Mouse (Mus musculus): ENCODE measurements around the gene Sertad2. TPM values are rescaled to one million over a fixed set of nuclear protein-coding genes. Genes with fewer than 3 reads are reported as not detected.

Sertad2 gene
- polyA plus RNA-seq (2012; rRNA removed) = 15.4 and 17.4 TPM in 2 replicates

DNA sequence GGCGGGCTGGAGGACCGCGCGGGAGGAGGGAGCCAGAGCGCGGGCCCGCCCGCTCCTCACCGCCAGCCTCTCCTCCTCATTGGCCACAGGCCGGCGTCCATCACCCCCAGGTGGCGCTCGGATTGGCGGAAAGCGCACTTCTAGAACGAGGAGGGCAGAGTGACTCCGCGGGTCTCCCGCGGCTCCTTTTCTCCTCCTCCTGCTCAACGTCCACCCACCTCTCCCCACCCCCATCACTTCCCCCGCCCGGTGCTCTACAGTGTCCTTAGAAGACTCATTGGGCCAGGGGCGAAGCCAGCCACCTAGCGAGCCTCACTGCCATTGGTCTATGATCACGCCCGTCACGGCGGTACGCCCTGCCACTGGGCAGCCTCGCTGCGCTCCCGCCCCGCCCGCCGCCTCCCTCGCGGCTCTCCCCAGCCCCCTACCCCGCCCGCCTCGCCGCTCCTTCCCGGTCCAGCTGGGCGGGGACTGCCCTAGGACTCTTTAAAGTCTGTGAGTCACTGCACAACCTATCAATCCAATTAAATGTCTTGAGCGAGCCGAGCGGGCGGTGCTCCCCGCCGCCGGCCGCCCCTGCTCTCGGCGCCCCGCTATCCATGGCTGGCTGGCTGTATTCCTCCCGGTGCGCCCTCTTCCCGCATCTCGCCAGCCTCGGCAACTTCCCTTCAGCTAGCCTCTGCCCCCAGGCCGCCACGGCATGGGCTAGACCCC is at the start of gene Sertad2:
TSS of gene Sertad2 (plus strand) at position 515 of the 714 bp plus-strand sequence.
- peak within 1 kb of the TSS; percentile 70 for H3K27ac ChIP-seq (ENCODE audit: insufficient read depth, low read length)
- TF ChIP-seq CTCF (IDR thresholded peaks at IDR 0.05; ENCODE audit: extremely low read depth, insufficient read depth, low read length) (no peak), POLR2A (IDR thresholded peaks at IDR 0.05; ENCODE audit: extremely low read depth, insufficient read depth, low read length) (peak; percentile 74)
- H3K4me3 ChIP-seq (ENCODE audit: insufficient read depth, low read length) = peak within 1 kb of the TSS; percentile 64
- peaks cover 3% of the 10 kb centered on the region; the same call in 1 of the 2 replicates for H3K4me1 ChIP-seq (ENCODE audit: control insufficient read depth, insufficient read depth, low read length)

DNA sequence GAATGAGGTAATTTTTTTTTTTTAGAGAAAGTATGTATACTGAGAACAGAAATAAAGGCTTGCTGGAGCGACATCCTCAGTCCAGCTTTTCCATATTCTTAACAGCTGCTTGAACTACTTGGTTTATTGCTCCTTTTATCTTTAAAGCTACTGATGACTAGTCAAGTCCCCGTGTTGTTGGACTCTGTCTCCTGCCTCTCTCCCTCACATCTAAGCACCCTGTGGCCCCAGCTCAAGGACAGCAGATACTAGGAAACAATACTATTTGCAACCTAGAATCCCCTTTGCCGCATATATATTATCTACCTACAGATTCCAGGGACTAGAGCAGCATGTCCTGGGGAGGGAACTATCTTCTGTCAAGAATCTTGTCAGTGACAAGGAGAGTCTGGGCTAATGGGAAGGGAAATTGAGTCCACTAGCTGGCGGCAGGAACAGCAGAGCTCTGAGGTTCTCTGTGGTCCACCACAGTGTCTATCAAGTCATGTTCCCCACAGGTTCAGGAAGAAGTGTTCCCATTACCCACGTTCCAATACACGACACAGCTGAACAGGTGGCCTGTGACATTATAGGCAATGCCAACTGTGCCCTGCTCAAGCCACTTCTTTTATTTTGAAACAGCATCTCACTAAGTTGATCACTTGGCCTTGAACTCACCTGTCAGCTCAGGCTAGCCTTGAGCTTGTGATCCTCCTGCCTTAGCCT is 49.0 kb upstream of the Sertad2 start:
- Histone ChIP-seq H3K4me3 (ENCODE audit: insufficient read depth, low read length) (no peak overlapping the region), H3K27ac (ENCODE audit: insufficient read depth, low read length) (no peak overlapping the region), H3K4me1 (ENCODE audit: control insufficient read depth, insufficient read depth, low read length) (no peaks in the 10 kb centered on the region)
- no peak for TF ChIP-seq CTCF (IDR thresholded peaks at IDR 0.05; ENCODE audit: extremely low read depth, insufficient read depth, low read length)
- no peak for TF ChIP-seq POLR2A (IDR thresholded peaks at IDR 0.05; ENCODE audit: extremely low read depth, insufficient read depth, low read length)

DNA sequence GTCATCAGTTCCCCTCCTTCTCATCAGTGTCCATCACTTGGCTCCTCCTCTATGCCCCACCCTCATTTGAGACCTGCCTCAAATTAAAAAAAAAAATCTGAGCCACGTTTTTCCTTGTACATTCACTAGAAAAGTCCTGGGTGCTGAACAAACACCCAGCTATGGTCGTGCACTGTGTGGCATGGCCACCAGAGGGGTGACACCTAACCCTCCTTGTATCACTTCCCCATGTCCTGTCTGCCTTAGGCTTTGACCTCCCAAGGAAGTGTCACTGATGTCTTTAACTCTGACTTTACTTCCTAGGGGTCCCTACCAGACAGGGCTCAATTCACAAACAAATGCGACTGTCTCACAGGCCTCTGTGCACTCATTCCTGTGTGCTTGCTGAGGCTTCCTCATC is 42.5 kb upstream of the Sertad2 start:
- no peaks in the 10 kb centered on the region for H3K4me1 ChIP-seq (ENCODE audit: control insufficient read depth, insufficient read depth, low read length)
- TF ChIP-seq POLR2A (IDR thresholded peaks at IDR 0.05; ENCODE audit: extremely low read depth, insufficient read depth, low read length) (no peak), CTCF (IDR thresholded peaks at IDR 0.05; ENCODE audit: extremely low read depth, insufficient read depth, low read length) (no peak)
- H3K4me3 ChIP-seq (ENCODE audit: insufficient read depth, low read length) = no peak overlapping the region
- H3K27ac ChIP-seq (ENCODE audit: insufficient read depth, low read length) = no peak overlapping the region

DNA sequence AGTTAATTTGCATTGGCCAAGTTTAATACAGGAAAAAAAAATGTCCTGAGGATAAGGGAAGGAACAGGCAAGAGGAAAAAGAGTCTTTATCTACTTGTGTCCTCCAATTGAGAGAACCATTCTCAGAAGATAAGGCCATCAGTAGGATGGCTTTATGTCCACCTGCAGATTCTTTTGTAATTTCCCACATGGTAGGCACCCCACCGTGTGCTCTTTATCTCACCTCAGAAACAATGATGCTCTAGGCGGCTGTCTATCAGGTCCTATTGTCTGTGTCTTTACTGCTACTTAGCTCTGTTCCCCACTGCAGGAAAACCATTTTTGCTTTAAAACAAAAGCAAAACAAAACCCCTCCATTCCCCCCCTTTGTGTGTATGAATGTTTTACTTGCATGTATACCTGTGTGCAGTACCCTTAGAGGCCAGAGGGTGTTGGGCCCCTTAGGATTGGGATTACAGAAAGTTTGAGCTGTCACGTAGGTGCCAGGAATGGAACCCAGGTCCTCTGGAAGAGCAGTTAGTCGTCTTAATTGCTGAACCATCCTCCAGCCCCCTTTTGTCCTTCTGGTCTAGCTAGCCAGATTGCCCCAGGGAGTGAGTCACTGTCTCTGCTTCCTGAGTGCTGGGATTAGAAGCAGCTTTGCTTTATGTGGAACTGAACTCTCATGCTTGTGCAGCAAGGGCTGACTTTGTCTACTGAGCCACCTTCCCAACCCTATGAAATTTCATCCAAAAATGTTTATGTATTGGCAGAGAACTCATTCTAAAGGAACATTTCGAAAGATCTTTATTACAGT is 41.7 kb upstream of the Sertad2 start:
- Histone ChIP-seq H3K4me1 (ENCODE audit: control insufficient read depth, insufficient read depth, low read length) (no peaks in the 10 kb centered on the region), H3K4me3 (ENCODE audit: insufficient read depth, low read length) (no peak overlapping the region), H3K27ac (ENCODE audit: insufficient read depth, low read length) (no peak overlapping the region)
- TF ChIP-seq CTCF (IDR thresholded peaks at IDR 0.05; ENCODE audit: extremely low read depth, insufficient read depth, low read length) (no peak), POLR2A (IDR thresholded peaks at IDR 0.05; ENCODE audit: extremely low read depth, insufficient read depth, low read length) (no peak)

DNA sequence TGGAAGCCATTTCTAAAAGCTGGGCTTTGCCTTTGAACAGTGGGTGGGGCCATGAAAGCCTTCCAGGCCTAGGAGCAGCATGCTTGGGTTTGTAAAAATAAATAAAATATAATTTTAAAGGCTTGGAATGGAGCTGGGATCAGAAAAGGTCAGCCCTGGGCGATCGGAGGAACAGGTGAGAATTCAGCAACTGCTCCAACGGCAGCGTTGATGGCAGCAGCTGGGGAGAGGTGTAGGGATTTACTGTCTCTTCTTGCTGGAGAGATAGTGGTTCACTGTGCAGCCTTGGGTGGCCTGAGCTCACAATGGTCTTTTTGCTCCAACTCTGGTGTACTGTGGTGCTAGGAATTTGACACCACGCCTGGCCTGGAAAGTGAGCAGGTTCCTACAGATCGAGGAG is 29.5 kb upstream of the Sertad2 start:
- no peak for TF ChIP-seq POLR2A (IDR thresholded peaks at IDR 0.05; ENCODE audit: extremely low read depth, insufficient read depth, low read length)
- TF ChIP-seq CTCF (IDR thresholded peaks at IDR 0.05; ENCODE audit: extremely low read depth, insufficient read depth, low read length) = no peak
- H3K27ac ChIP-seq (ENCODE audit: insufficient read depth, low read length) = no peak overlapping the region
- H3K4me3 ChIP-seq (ENCODE audit: insufficient read depth, low read length) = no peak overlapping the region
- no peaks in the 10 kb centered on the region for H3K4me1 ChIP-seq (ENCODE audit: control insufficient read depth, insufficient read depth, low read length)

DNA sequence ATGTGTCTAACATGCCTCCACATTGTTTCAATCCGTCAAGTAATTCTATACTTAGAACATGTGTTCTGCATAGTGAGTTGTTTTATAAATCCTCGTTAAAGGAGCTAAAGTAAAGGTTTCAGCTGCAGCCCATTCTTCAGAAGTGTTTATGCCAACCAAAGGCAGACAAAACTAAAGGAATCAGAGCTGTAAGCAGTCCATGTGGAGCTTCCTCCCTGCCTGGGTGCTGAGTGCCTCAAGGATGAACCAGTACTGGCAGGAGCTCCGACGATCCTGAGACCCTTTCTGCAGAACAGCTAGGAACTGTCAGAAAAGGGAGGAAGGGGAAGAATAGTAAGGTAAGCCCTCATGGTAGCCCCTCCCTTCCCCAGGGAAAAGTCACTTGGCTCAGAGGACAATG is 28.3 kb upstream of the Sertad2 start:
- H3K4me3 ChIP-seq (ENCODE audit: insufficient read depth, low read length) = no peak overlapping the region
- H3K4me1 ChIP-seq (ENCODE audit: control insufficient read depth, insufficient read depth, low read length) = no peaks in the 10 kb centered on the region
- H3K27ac ChIP-seq (ENCODE audit: insufficient read depth, low read length) = no peak overlapping the region
- TF ChIP-seq POLR2A (IDR thresholded peaks at IDR 0.05; ENCODE audit: extremely low read depth, insufficient read depth, low read length) (no peak), CTCF (IDR thresholded peaks at IDR 0.05; ENCODE audit: extremely low read depth, insufficient read depth, low read length) (no peak)

DNA sequence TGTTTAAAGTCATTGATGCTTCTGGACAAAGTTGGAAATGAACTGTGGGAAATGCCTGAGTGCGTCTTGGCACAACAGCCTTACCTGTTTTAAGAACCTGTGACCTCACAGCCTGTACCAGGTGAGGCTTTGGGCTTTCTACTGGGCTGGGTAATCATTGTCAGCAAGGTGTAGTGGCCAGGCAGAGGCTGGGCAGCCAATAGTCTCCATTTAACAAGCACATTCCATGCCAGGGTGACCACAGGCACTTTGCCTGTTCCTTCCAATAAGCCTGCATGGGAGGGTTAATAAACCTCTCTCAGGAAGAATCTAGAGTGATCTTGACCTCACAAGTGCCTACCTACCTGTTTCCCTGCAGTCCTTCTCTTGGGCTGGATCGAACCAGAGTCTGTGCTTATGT is 21.7 kb upstream of the Sertad2 start:
- Histone ChIP-seq H3K4me1 (ENCODE audit: control insufficient read depth, insufficient read depth, low read length) (no peaks in the 10 kb centered on the region), H3K4me3 (ENCODE audit: insufficient read depth, low read length) (no peak overlapping the region), H3K27ac (ENCODE audit: insufficient read depth, low read length) (no peak overlapping the region)
- TF ChIP-seq POLR2A (IDR thresholded peaks at IDR 0.05; ENCODE audit: extremely low read depth, insufficient read depth, low read length) = no peak
- no peak for TF ChIP-seq CTCF (IDR thresholded peaks at IDR 0.05; ENCODE audit: extremely low read depth, insufficient read depth, low read length)

DNA sequence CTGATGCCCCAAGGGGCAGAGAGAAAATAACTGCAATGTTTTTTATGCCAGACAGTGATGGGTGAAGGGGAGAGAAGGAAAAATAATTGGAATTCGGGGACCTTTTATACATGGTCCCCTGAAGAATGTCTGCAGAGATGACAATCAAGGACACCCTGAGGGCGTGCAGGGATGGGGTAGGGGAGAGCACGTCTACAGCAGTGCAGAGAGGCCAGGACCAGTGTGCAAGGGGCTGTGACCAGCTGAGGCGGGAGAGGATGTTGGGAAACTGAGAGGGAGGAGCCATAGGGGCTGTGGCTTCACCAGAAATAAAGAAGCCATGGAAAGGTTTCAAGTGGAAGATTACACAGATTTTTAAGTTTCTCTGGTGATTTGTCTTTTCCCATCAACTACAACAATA is 20.3 kb upstream of the Sertad2 start:
- TF ChIP-seq POLR2A (IDR thresholded peaks at IDR 0.05; ENCODE audit: extremely low read depth, insufficient read depth, low read length) = no peak
- TF ChIP-seq CTCF (IDR thresholded peaks at IDR 0.05; ENCODE audit: extremely low read depth, insufficient read depth, low read length) = no peak

DNA sequence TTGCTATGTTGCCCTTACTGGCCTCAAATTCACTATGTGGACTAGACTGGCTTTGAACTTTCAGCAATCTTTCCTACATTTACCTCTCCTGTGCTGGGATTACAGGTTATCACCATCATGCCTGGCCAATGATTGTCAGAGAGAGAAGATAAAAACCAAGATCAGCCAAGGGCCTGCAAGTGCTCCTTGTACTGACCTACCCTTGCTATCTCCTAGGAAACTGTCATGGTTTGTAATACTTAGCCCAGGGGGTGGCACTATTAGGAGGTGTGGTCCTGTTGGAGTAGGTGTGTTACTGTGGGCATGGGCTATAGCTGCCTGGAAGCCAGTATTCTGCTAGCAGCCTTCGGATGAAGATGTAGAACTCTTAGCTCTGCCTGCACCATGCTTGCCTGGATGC is 18.6 kb upstream of the Sertad2 start:
- Histone ChIP-seq H3K4me1 (ENCODE audit: control insufficient read depth, insufficient read depth, low read length) (no peaks in the 10 kb centered on the region), H3K4me3 (ENCODE audit: insufficient read depth, low read length) (no peak overlapping the region), H3K27ac (ENCODE audit: insufficient read depth, low read length) (no peak overlapping the region)
- TF ChIP-seq POLR2A (IDR thresholded peaks at IDR 0.05; ENCODE audit: extremely low read depth, insufficient read depth, low read length) = no peak
- no peak for TF ChIP-seq CTCF (IDR thresholded peaks at IDR 0.05; ENCODE audit: extremely low read depth, insufficient read depth, low read length)

More for the DNA sequence above, 20.3 kb upstream of the Sertad2 start:
- Histone ChIP-seq H3K27ac (ENCODE audit: insufficient read depth, low read length) (no peak overlapping the region), H3K4me1 (ENCODE audit: control insufficient read depth, insufficient read depth, low read length) (no peaks in the 10 kb centered on the region), H3K4me3 (ENCODE audit: insufficient read depth, low read length) (no peak overlapping the region)
